Mouse (Mus musculus): ENCODE results near the gene Sema6d.

- TF ChIP-seq GATA1 (IDR thresholded peaks at IDR 0.05; ENCODE audit: borderline replicate concordance, low read length) (no peak), CTCF (IDR thresholded peaks at IDR 0.05; ENCODE audit: low read depth, low read length) (no peak), TAL1 (conservative IDR thresholded peaks at IDR 0.05; ENCODE audit: low read depth, low read length) (no peak), GATA2 (IDR thresholded peaks at IDR 0.05; ENCODE audit: borderline replicate concordance, low read depth, low read length) (no peak)
These were observed 416.2 kb downstream of the Sema6d start for GRCm38 (mm10) chr2:124505784-124506489.
